Mouse (Mus musculus) heart, adult 2 months (tissue): ENCODE data around the gene Ncoa5.

ENCODE experiments used
- CTCF ChIP-seq: fragments of 200-600 bp; IDR thresholded peaks from 2 replicates; pipeline ENCODE4 v1.8.1; 2022; ENCODE audit warnings: antibody characterized with exemption, mild to moderate bottlenecking, moderate library complexity
- POLR2A ChIP-seq: fragments of 200-500 bp; IDR thresholded peaks from 2 replicates; pipeline ENCODE4 v1.6.1; 2011; ENCODE audit warnings: mild to moderate bottlenecking, low read depth, low read length, control low read depth; ENCODE audit not compliant: insufficient read depth

DNA sequence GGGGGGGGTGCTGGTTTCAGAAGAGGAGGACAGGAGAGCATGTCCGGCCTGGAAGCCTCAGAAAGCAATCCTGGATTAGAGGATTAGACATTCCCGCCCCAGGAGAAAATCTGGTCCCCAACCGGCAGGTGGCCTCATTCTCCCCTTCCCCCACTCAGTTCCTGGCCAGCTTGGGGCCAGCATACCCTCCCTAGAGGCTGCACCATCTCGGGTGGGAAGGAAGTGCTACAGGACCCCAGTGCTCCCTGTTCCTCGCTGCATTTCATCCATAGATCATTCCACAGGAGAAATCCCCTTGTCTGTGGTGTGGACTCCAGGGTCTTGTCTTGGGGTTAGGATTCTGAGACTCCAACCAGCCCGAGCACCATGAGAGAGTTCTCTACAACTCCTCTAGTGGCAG, 67.5 kb downstream of the Ncoa5 start:
- TF ChIP-seq CTCF (no peak), POLR2A (no peak)
